ENCODE assay signal across 21 mouse cellular contexts in genomic region chr11:39495253-39495652, GRCm38 (mm10).
DNase-seq lines count a peak whose midpoint lies in the region; ATAC-seq and TF ChIP-seq lines count a peak whose summit lies in the region.
"Had no signal": no experiment of that assay in that cellular context is flagged by ENCODE, and none has a peak within 500 bp of the region (broad histone marks: within the 10 kb centered on the region; RNA-seq: fewer than 3 reads in every experiment).

No protein-coding gene starts in this region.

- H3K4me3 ChIP-seq in forebrain, embryonic 14.5 days (ENCODE audit: low read depth, low read length), result no peak overlapping the region
- no peak overlapping the region for H3K4me3 ChIP-seq in forebrain, embryonic 15.5 days
- H3K4me3 ChIP-seq in midbrain, postnatal 0 days (ENCODE audit: low read depth, low read length), result no peak overlapping the region
- H3K4me3 ChIP-seq in midbrain, embryonic 11.5 days (ENCODE audit: low read depth, low read length), result no peak overlapping the region
- no peak overlapping the region for H3K4me3 ChIP-seq in hindbrain, embryonic 15.5 days
- no peak overlapping the region for H3K4me3 ChIP-seq in neural tube, embryonic 15.5 days (replicated peaks)
- H3K4me3 ChIP-seq: embryonic facial prominence, embryonic 13.5 days; forebrain, embryonic 12.5 days; heart, embryonic 13.5 days had no signal

- peak; percentile 3 for DNase-seq in forebrain, embryonic 14.5 days (ENCODE audit: low spot score)
- peak; percentile 43 for DNase-seq in midbrain, postnatal 0 days (ENCODE audit: low spot score)
- DNase-seq in midbrain, embryonic 11.5 days (ENCODE audit: low spot score, missing footprints), result no peak
- DNase-seq in lung, postnatal 10 days, result no peak
- no peak for DNase-seq in lung, postnatal 25 days (ENCODE audit: low spot score)
- DNase-seq: adrenal gland, postnatal 10 days; B cell, adult 2 months; cerebellum, adult 11-12 months; cerebellum, adult 9-10 months; cerebellum, postnatal 36 days; gastrocnemius, postnatal 36 days; heart, adult 11 months; heart, postnatal 36 days had no signal

- no peaks in the 10 kb centered on the region for H3K36me3 ChIP-seq in forebrain, embryonic 14.5 days (ENCODE audit: control insufficient read depth, insufficient read depth, low read length)
- no peaks in the 10 kb centered on the region for H3K36me3 ChIP-seq in forebrain, embryonic 15.5 days
- no peaks in the 10 kb centered on the region for H3K36me3 ChIP-seq in midbrain, postnatal 0 days (ENCODE audit: insufficient read depth, low read length)
- no peaks in the 10 kb centered on the region for H3K36me3 ChIP-seq in midbrain, embryonic 11.5 days (ENCODE audit: control insufficient read depth, insufficient read depth, low read length)
- no peaks in the 10 kb centered on the region for H3K36me3 ChIP-seq in hindbrain, embryonic 15.5 days
- H3K36me3 ChIP-seq in neural tube, embryonic 15.5 days, result no peaks in the 10 kb centered on the region
- H3K36me3 ChIP-seq: embryonic facial prominence, embryonic 13.5 days; forebrain, embryonic 12.5 days; G1E; heart, embryonic 13.5 days had no signal

- no peak overlapping the region for H3K27ac ChIP-seq in forebrain, embryonic 14.5 days (ENCODE audit: low read depth, low read length)
- no peak overlapping the region for H3K27ac ChIP-seq in forebrain, embryonic 15.5 days (replicated peaks)
- H3K27ac ChIP-seq in midbrain, postnatal 0 days (ENCODE audit: low read depth, low read length), result no peak overlapping the region
- no peak overlapping the region for H3K27ac ChIP-seq in midbrain, embryonic 11.5 days (ENCODE audit: low read depth, low read length)
- no peak overlapping the region for H3K27ac ChIP-seq in hindbrain, embryonic 15.5 days (replicated peaks)
- H3K27ac ChIP-seq in neural tube, embryonic 15.5 days (replicated peaks), result no peak overlapping the region
- H3K27ac ChIP-seq: embryonic facial prominence, embryonic 13.5 days; forebrain, embryonic 12.5 days; heart, embryonic 13.5 days had no signal

- H3K9ac ChIP-seq in forebrain, embryonic 14.5 days (ENCODE audit: low read length), result no peak overlapping the region
- H3K9ac ChIP-seq in forebrain, embryonic 15.5 days (replicated peaks), result no peak overlapping the region
- H3K9ac ChIP-seq in midbrain, postnatal 0 days (replicated peaks; ENCODE audit: low read length, poor library complexity, severe bottlenecking), result no peak overlapping the region
- no peak overlapping the region for H3K9ac ChIP-seq in midbrain, embryonic 11.5 days (ENCODE audit: low read length)
- H3K9ac ChIP-seq in hindbrain, embryonic 15.5 days, result no peak overlapping the region
- H3K9ac ChIP-seq in neural tube, embryonic 15.5 days (replicated peaks), result no peak overlapping the region
- H3K9ac ChIP-seq: embryonic facial prominence, embryonic 13.5 days; forebrain, embryonic 12.5 days; heart, embryonic 13.5 days had no signal

- H3K9me3 ChIP-seq in forebrain, embryonic 14.5 days (replicated peaks; ENCODE audit: control insufficient read depth, low read length), result no peaks in the 10 kb centered on the region
- H3K9me3 ChIP-seq in forebrain, embryonic 15.5 days, result no peaks in the 10 kb centered on the region
- no peaks in the 10 kb centered on the region for H3K9me3 ChIP-seq in midbrain, postnatal 0 days (ENCODE audit: low read length)
- no peaks in the 10 kb centered on the region for H3K9me3 ChIP-seq in midbrain, embryonic 11.5 days (ENCODE audit: control insufficient read depth, low read length)
- H3K9me3 ChIP-seq in hindbrain, embryonic 15.5 days, result no peaks in the 10 kb centered on the region
- H3K9me3 ChIP-seq in neural tube, embryonic 15.5 days (replicated peaks), result no peaks in the 10 kb centered on the region
- H3K9me3 ChIP-seq: embryonic facial prominence, embryonic 13.5 days; forebrain, embryonic 12.5 days; G1E; heart, embryonic 13.5 days had no signal

- TF ChIP-seq CTCF in midbrain, postnatal 0 days (IDR thresholded peaks at IDR 0.05), result no peak

- 78% methylated on average over 4 of the region's 4 CpGs for WGBS in forebrain, embryonic 14.5 days
- 71% methylated on average over 4 of the region's 4 CpGs for WGBS in forebrain, embryonic 15.5 days
- 68% methylated on average over 4 of the region's 4 CpGs for WGBS in midbrain, postnatal 0 days
- 85% methylated on average over 4 of the region's 4 CpGs for WGBS in midbrain, embryonic 11.5 days
- WGBS in hindbrain, embryonic 15.5 days, result 41% methylated on average over 4 of the region's 4 CpGs
- WGBS in neural tube, embryonic 15.5 days, result 32% methylated on average over 4 of the region's 4 CpGs

- no peaks in the 10 kb centered on the region for H3K4me1 ChIP-seq in forebrain, embryonic 14.5 days (ENCODE audit: control insufficient read depth, insufficient read depth, low read length)
- H3K4me1 ChIP-seq in forebrain, embryonic 15.5 days, result no peaks in the 10 kb centered on the region
- no peaks in the 10 kb centered on the region for H3K4me1 ChIP-seq in midbrain, postnatal 0 days (ENCODE audit: insufficient read depth, low read length)
- H3K4me1 ChIP-seq in midbrain, embryonic 11.5 days (ENCODE audit: control insufficient read depth, insufficient read depth, low read length), result no peaks in the 10 kb centered on the region
- H3K4me1 ChIP-seq in hindbrain, embryonic 15.5 days (replicated peaks), result no peaks in the 10 kb centered on the region
- H3K4me1 ChIP-seq in neural tube, embryonic 15.5 days, result no peaks in the 10 kb centered on the region
- H3K4me1 ChIP-seq: embryonic facial prominence, embryonic 13.5 days; forebrain, embryonic 12.5 days; heart, embryonic 13.5 days had no signal

- H3K4me2 ChIP-seq in forebrain, embryonic 14.5 days (ENCODE audit: low read length), result no peak overlapping the region
- no peak overlapping the region for H3K4me2 ChIP-seq in forebrain, embryonic 15.5 days (replicated peaks)
- H3K4me2 ChIP-seq in midbrain, postnatal 0 days (ENCODE audit: low read depth, low read length, poor library complexity, severe bottlenecking), result no peak overlapping the region
- no peak overlapping the region for H3K4me2 ChIP-seq in midbrain, embryonic 11.5 days
- no peak overlapping the region for H3K4me2 ChIP-seq in hindbrain, embryonic 15.5 days
- H3K4me2 ChIP-seq in neural tube, embryonic 15.5 days, result no peak overlapping the region
- H3K4me2 ChIP-seq: embryonic facial prominence, embryonic 13.5 days; forebrain, embryonic 12.5 days; heart, embryonic 13.5 days had no signal

- H3K27me3 ChIP-seq in forebrain, embryonic 14.5 days (replicated peaks; ENCODE audit: control insufficient read depth, insufficient read depth, low read length), result no peaks in the 10 kb centered on the region
- H3K27me3 ChIP-seq in forebrain, embryonic 15.5 days, result no peaks in the 10 kb centered on the region
- no peaks in the 10 kb centered on the region for H3K27me3 ChIP-seq in midbrain, postnatal 0 days (ENCODE audit: insufficient read depth, low read length)
- H3K27me3 ChIP-seq in midbrain, embryonic 11.5 days (ENCODE audit: control insufficient read depth, insufficient read depth, low read length), result no peaks in the 10 kb centered on the region
- no peaks in the 10 kb centered on the region for H3K27me3 ChIP-seq in hindbrain, embryonic 15.5 days
- no peaks in the 10 kb centered on the region for H3K27me3 ChIP-seq in neural tube, embryonic 15.5 days (replicated peaks)
- H3K27me3 ChIP-seq: embryonic facial prominence, embryonic 13.5 days; forebrain, embryonic 12.5 days; heart, embryonic 13.5 days had no signal

- ATAC-seq in forebrain, embryonic 14.5 days, result no peak
- no peak for ATAC-seq in forebrain, embryonic 15.5 days (replicated peaks)
- ATAC-seq in midbrain, postnatal 0 days (ENCODE audit: low FRiP score), result no peak
- ATAC-seq in midbrain, embryonic 11.5 days (ENCODE audit: low FRiP score), result no peak
- peak; percentile 68; the same call in 1 of the 2 replicates for ATAC-seq in hindbrain, embryonic 15.5 days (ENCODE audit: low FRiP score, low read depth)
- ATAC-seq in neural tube, embryonic 15.5 days (ENCODE audit: low FRiP score), result peak; percentile 59; the same call in 1 of the 2 replicates
- ATAC-seq: CD4-positive, CD25-positive, alpha-beta regulatory T cell, adult 4 months had no signal

Comparison
In these comparisons a context has a peak if more than half of its experiments do, and no peak if none do; other contexts are left out.
1. DNase-seq: peak in forebrain, embryonic 14.5 days (single experiment) and midbrain, postnatal 0 days (single experiment); none in midbrain, embryonic 11.5 days (single experiment), lung, postnatal 10 days (single experiment) and lung, postnatal 25 days (single experiment).
2. ATAC-seq: peak in hindbrain, embryonic 15.5 days (single experiment) and neural tube, embryonic 15.5 days (single experiment); none in forebrain, embryonic 14.5 days (single experiment), forebrain, embryonic 15.5 days (single experiment), midbrain, postnatal 0 days (single experiment) and midbrain, embryonic 11.5 days (single experiment).